Mouse (Mus musculus): ENCODE measurements around the gene Acod1. TPM values are rescaled to one million over a fixed set of nuclear protein-coding genes. Genes with fewer than 3 reads are reported as not detected.

Acod1 gene
- polyA plus RNA-seq, 1 experiment from 2014 or later: 0.03 TPM

DNA sequence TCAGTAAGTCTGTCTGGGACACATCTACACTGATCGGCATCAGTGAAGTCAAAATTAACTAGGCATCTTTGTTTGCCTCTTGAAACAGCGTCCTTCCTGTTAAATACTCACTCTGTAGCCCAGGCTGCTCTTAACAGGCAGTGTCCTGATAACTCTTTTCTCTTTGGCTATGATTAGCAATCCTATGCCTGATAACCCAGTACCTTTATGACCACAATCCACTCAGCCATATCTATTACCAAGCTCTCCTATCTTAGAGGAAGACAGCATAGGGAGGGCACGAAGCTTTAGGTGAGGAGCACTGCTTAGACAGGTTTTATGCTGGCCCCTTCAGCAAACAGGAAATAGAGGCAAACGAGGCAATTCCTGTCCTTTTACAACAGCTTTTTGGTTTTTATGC, 46.9 kb downstream of the Acod1 start:
- 29% methylated on average over 4 of the region's 4 CpGs for WGBS (ENCODE audit: insufficient replicate concordance)
- peaks cover 37% of the 10 kb centered on the region for H3K4me1 ChIP-seq (replicated peaks)
- no peak overlapping the region for H3K27ac ChIP-seq (replicated peaks)
- no peak overlapping the region for H3K4me3 ChIP-seq (replicated peaks)
- no peak overlapping the region for H3K4me2 ChIP-seq
- no peaks in the 10 kb centered on the region for H3K9me3 ChIP-seq (replicated peaks)
- H3K9ac ChIP-seq: no peak overlapping the region
- no peak for ATAC-seq (ENCODE audit: insufficient read depth)
- H3K27me3 ChIP-seq: no peaks in the 10 kb centered on the region
- H3K36me3 ChIP-seq (replicated peaks): peaks cover 67% of the 10 kb centered on the region

DNA sequence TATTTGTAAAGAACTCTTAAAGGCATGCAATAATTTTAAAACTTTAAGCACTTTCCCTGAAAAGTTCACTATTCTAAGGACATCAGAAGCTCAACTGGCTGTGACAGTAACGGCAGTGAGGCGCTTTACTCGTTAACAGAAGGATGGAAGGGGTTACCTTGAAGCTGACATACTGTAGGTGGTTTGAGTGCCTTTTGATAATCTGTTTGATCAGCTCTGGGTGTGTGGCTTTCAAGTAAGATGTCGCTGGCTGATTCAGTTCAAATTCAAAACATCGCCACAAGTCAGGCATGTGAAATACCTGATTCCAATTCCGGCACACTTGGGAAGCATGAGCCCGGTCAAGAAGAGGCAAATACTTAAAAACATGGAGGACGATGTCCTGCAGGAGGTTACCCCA, 48.3 kb downstream of the Acod1 start:
- H3K9me3 ChIP-seq (replicated peaks): no peaks in the 10 kb centered on the region
- WGBS (ENCODE audit: insufficient replicate concordance): 87% methylated on average over 8 of the region's 8 CpGs
- H3K4me1 ChIP-seq (replicated peaks): peaks cover 33% of the 10 kb centered on the region
- no peak for ATAC-seq (ENCODE audit: insufficient read depth)
- H3K27me3 ChIP-seq: no peaks in the 10 kb centered on the region
- H3K9ac ChIP-seq: no peak overlapping the region
- H3K27ac ChIP-seq (replicated peaks): no peak overlapping the region
- H3K4me3 ChIP-seq (replicated peaks): no peak overlapping the region
- H3K4me2 ChIP-seq: no peak overlapping the region
- peaks cover 57% of the 10 kb centered on the region for H3K36me3 ChIP-seq (replicated peaks)

DNA sequence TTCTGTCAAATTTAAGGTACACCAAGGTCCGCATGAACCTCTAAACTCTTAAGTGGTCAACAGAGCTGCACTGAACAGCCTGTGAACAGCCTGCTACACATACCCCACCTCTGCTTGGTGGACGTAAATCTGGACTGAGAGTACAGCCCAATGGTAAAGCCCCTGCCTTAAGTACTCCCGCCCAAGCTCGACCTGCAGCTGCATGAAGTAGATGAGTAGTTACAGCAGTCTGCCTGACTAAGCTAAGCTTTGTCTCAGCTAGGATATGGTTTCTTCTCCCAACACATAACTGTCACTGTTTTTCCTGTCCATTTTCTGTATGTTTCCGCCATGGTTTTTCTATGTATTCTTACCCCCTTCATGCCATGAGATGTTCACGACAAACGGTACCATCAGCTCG, 49.0 kb downstream of the Acod1 start:
- Histone ChIP-seq H3K4me1 (replicated peaks) (peaks cover 33% of the 10 kb centered on the region), H3K27ac (replicated peaks) (no peak overlapping the region), H3K9ac (no peak overlapping the region), H3K4me3 (replicated peaks) (no peak overlapping the region), H3K27me3 (no peaks in the 10 kb centered on the region), H3K4me2 (no peak overlapping the region), H3K36me3 (replicated peaks) (peaks cover 54% of the 10 kb centered on the region), H3K9me3 (replicated peaks) (no peaks in the 10 kb centered on the region)
- ATAC-seq (ENCODE audit: insufficient read depth): no peak
- 86% methylated on average over 8 of the region's 8 CpGs for WGBS (ENCODE audit: insufficient replicate concordance)

DNA sequence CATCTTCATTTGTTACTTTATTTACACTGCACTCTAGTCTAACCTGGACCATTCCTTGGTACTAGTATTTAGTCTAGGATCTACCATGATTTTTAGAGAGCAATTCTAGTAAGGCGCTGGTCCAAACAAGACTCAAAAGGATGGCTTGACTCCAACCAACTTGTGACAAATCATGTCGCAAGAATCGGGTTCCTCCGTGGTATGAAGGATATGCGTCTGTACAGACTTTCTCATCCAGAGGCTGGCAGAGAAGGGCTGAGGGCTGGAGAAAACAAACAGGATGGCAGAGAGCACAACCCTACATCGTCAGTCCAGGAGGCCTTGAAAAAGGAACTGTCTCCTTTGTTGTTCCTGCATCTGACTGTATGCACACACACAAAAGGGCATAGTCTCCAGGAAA, 49.8 kb downstream of the Acod1 start:
- H3K36me3 ChIP-seq (replicated peaks): peaks cover 46% of the 10 kb centered on the region
- H3K27me3 ChIP-seq: no peaks in the 10 kb centered on the region
- peaks cover 33% of the 10 kb centered on the region for H3K4me1 ChIP-seq (replicated peaks)
- no peaks in the 10 kb centered on the region for H3K9me3 ChIP-seq (replicated peaks)
- no peak overlapping the region for H3K9ac ChIP-seq
- ATAC-seq (ENCODE audit: insufficient read depth): no peak
- no peak overlapping the region for H3K4me3 ChIP-seq (replicated peaks)
- no peak overlapping the region for H3K27ac ChIP-seq (replicated peaks)
- H3K4me2 ChIP-seq: no peak overlapping the region
- 70% methylated on average over 6 of the region's 6 CpGs for WGBS (ENCODE audit: insufficient replicate concordance)

DNA sequence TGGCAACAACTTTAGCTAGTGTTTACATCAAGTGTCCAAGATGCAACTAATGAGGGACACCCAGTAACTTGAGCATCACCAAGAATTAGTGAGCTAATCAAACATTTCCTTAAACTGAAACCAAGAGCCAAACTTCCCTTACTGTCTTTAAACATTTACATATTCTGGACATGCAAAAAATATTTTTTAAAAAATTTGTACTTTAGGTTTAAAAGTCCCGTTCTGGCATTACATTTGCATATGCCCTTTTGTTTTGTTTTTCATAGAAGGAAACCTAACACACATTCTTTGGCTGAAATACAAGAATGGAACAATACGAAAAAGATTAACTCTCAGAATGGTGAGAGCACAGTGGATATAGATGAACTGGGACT, 51.4 kb downstream of the Acod1 start:
- Histone ChIP-seq H3K9me3 (replicated peaks) (no peaks in the 10 kb centered on the region), H3K27ac (replicated peaks) (peak overlapping the region; percentile 100), H3K27me3 (no peaks in the 10 kb centered on the region), H3K4me3 (replicated peaks) (peak overlapping the region; percentile 84), H3K36me3 (replicated peaks) (peaks cover 32% of the 10 kb centered on the region), H3K4me1 (replicated peaks) (peaks cover 32% of the 10 kb centered on the region), H3K9ac (peak overlapping the region; percentile 100), H3K4me2 (peak overlapping the region; percentile 70)
- WGBS (ENCODE audit: insufficient replicate concordance): 2% methylated on average over 2 of the region's 2 CpGs
- ATAC-seq (ENCODE audit: insufficient read depth): no peak

DNA sequence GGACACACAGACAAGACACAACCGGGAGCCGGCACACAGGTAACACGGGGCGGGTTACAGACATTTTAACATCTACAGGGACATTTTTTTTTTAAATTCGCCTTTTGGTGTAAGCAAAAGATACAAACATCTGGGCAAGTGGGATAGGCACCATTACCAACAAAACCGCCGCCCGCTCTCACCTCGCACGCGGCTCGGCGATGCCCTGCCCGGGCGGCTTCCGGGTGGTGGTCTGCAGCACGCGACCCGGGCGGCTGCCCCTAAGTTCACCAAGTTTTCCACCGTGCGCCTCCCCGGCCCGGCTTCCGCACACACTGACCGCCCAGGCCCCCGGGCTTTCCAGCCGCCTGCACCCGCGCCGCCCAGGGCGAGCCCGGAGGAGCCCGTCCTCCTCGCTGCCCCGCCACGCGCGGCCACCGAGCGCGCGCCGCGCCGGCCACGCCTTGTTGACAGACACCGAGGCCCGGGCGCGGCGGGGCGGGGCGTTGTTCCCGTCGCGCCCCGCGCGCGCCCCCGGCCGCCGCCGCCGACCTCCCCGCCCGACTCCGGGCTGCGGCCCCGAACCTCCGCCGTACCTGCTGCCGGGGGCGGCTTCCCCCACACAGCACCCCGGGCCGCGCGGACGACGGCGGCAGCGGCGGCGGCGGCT, 51.9 kb downstream of the Acod1 start:
- Histone ChIP-seq H3K27ac (replicated peaks) (peak overlapping the region; percentile 100), H3K36me3 (replicated peaks) (peaks cover 27% of the 10 kb centered on the region), H3K9ac (peak overlapping the region; percentile 100), H3K4me1 (replicated peaks) (peaks cover 27% of the 10 kb centered on the region), H3K4me3 (replicated peaks) (peak overlapping the region; percentile 84), H3K9me3 (replicated peaks) (no peaks in the 10 kb centered on the region), H3K4me2 (peak overlapping the region; percentile 70), H3K27me3 (no peaks in the 10 kb centered on the region)
- ATAC-seq (ENCODE audit: insufficient read depth): peak; percentile 79
- WGBS (ENCODE audit: insufficient replicate concordance): 1% methylated on average over 82 of the region's 86 CpGs

DNA sequence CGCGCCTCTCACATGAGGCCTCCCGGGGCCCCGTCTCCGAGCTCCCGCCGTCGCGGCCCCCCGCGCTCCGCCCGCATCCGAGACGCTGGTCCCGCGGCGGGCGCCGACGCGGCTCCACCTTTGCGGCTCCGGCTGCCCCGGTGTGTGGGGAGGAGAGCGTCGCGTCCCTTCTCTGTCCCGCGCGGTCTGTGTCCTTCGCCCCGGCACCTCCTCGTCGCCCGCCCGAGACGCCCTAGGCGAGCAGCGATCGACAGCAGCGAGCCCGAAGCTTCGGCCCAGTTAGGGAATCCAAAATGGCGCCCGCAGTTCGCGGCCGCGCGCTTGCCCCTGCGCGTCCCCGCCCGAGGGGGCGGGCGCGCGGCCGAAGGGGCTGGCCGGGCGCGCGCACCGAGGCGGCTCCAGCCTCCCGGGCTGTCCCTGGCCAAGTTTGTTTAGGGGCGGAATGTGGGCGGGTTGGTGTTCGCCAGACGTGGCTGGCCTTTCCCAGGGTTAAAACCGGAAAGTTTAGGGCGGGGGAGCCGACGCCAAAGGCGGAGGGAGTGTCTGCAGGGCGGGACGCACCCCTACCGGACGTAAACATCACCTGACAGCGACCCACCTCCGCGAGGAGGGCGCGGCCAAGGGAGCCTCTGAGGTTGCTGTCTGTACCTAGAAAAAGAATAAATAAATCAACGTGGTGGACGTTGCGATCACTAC, 52.6 kb downstream of the Acod1 start, which contains the start of gene Fbxl3:
Gene Fbxl3 (minus strand): TSS at position 329 of the 696 bp plus-strand sequence.
- Histone ChIP-seq H3K27me3 (no peaks in the 10 kb centered on the region), H3K9ac (peak within 1 kb of the TSS; percentile 100), H3K4me3 (replicated peaks) (peak within 1 kb of the TSS; percentile 84), H3K36me3 (replicated peaks) (peaks cover 23% of the 10 kb centered on the region), H3K4me2 (peak within 1 kb of the TSS; percentile 70), H3K27ac (replicated peaks) (peak within 1 kb of the TSS; percentile 100), H3K4me1 (replicated peaks) (peaks cover 23% of the 10 kb centered on the region), H3K9me3 (replicated peaks) (no peaks in the 10 kb centered on the region)
- peak; percentile 89 for ATAC-seq (ENCODE audit: insufficient read depth)
- WGBS (ENCODE audit: insufficient replicate concordance): under 1% methylated on average over 88 of the region's 88 CpGs

DNA sequence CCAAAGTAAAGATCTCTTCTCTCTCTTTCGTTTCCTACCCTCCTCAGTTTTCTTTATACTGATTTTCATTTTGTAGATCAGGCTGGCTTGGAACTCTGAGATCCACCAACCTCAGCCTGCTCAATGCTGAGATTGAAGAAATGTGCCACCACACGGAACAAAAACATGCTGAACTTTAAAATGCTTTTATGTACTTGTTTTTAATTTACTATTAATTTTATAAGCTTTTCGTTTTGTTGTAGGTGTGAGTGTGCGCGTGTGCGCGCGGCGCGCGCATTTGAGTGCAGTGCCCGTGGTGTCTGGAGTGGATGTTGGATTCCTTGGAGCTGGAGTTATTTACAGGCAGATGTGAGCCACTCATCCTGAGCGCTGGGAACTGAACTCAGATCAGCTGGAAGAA, 53.5 kb downstream of the Acod1 start:
- ATAC-seq (ENCODE audit: insufficient read depth): no peak
- peaks cover 14% of the 10 kb centered on the region for H3K36me3 ChIP-seq (replicated peaks)
- peak overlapping the region; percentile 84 for H3K4me3 ChIP-seq (replicated peaks)
- peak overlapping the region; percentile 70 for H3K4me2 ChIP-seq
- WGBS (ENCODE audit: insufficient replicate concordance): 83% methylated on average over 13 of the region's 13 CpGs
- H3K27ac ChIP-seq (replicated peaks): peak overlapping the region; percentile 100
- no peaks in the 10 kb centered on the region for H3K9me3 ChIP-seq (replicated peaks)
- peaks cover 17% of the 10 kb centered on the region for H3K4me1 ChIP-seq (replicated peaks)
- no peak overlapping the region for H3K9ac ChIP-seq
- no peaks in the 10 kb centered on the region for H3K27me3 ChIP-seq

DNA sequence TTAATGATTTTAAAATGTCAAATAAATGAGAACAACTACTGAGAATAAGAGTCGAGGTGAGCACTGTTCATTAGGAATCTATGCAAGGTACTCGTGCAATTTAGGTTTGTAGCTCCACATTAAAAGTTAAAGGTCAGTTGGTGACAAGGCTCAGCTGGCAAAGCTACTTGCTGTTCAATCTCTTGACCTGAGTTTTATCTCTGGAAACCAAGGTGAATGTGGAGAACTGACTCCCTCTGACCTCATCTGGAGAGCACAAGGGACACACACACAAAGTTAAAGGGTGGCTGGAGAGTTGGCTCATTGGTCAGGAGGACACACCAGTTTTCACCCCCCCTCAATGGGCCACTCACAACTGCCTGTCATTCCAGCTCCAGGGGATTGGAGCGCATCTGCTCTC, 54.4 kb downstream of the Acod1 start:
- Histone ChIP-seq H3K4me2 (no peak overlapping the region), H3K36me3 (replicated peaks) (peaks cover 7% of the 10 kb centered on the region; the same call in 1 of the 2 replicates), H3K27ac (replicated peaks) (no peak overlapping the region), H3K27me3 (no peaks in the 10 kb centered on the region), H3K4me3 (replicated peaks) (no peak overlapping the region), H3K4me1 (replicated peaks) (peaks cover 16% of the 10 kb centered on the region), H3K9ac (no peak overlapping the region), H3K9me3 (replicated peaks) (no peaks in the 10 kb centered on the region)
- WGBS (ENCODE audit: insufficient replicate concordance): 67% methylated on average over 3 of the region's 3 CpGs
- no peak for ATAC-seq (ENCODE audit: insufficient read depth)

DNA sequence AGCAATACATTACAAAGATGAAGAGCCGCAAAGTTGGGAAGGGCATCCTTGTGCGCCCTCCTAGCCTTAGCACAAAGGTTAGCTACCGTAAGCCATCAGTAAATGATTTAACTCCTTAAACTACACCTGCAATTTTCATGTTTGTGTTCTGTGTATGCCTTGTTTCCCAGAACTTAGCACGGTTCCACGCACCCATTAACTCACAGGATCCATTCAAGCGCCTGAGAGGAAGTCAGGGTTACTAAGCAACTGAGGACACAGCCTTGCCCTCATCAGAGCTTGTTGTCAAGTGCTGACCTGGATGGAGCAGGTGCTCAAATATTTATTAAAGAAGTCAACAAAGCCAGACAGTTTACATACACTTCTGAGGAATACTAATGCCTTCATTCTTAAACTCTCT, 55.5 kb downstream of the Acod1 start:
- Histone ChIP-seq H3K4me2 (no peak overlapping the region), H3K4me1 (replicated peaks) (peaks cover 9% of the 10 kb centered on the region), H3K36me3 (replicated peaks) (no peaks in the 10 kb centered on the region), H3K4me3 (replicated peaks) (no peak overlapping the region), H3K9ac (no peak overlapping the region), H3K9me3 (replicated peaks) (no peaks in the 10 kb centered on the region), H3K27me3 (no peaks in the 10 kb centered on the region), H3K27ac (replicated peaks) (no peak overlapping the region)
- 65% methylated on average over 6 of the region's 6 CpGs for WGBS (ENCODE audit: insufficient replicate concordance)
- no peak for ATAC-seq (ENCODE audit: insufficient read depth)

DNA sequence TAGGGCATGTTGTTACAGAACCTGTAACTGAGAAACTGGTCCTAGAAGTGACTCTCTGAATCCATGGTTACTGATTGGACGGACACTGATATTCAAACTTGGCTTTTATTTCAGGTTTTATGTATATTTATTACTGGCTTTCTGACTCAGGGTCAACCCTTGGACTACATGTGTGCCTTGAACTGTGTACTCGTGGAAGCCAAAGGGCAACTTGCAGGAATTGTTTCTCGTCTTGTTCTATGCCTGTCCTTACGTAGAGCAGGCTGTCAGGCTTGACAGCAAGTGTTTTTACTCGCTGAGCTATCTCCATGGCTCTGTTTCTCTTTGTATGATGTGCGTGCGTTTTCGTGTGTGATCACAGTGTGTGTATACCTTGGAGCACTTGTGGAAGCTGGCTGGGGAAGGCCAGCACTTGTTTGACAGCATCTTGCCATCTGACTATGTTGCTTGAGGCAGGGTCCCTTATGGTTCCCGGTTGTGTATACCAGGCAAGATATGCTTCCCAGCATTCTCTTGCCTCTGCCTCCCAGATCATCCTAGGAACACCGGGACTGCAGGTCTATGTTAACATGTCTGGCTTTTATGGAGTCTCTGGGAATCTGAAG, 56.1 kb downstream of the Acod1 start:
- no peaks in the 10 kb centered on the region for H3K27me3 ChIP-seq
- no peak overlapping the region for H3K4me2 ChIP-seq
- 67% methylated on average over 10 of the region's 10 CpGs for WGBS (ENCODE audit: insufficient replicate concordance)
- H3K27ac ChIP-seq (replicated peaks): no peak overlapping the region
- H3K4me3 ChIP-seq (replicated peaks): no peak overlapping the region
- no peak for ATAC-seq (ENCODE audit: insufficient read depth)
- no peaks in the 10 kb centered on the region for H3K9me3 ChIP-seq (replicated peaks)
- no peak overlapping the region for H3K9ac ChIP-seq
- no peaks in the 10 kb centered on the region for H3K36me3 ChIP-seq (replicated peaks)
- peaks cover 6% of the 10 kb centered on the region for H3K4me1 ChIP-seq (replicated peaks)
